Mouse (Mus musculus) MEL (cell line): ENCODE results near the gene Gm364.

ENCODE experiments used
- CTCF ChIP-seq, 3 experiments: IDR thresholded peaks in 2 of 3; conservative IDR thresholded peaks in 1 of 3; 2 replicates each; pipeline ENCODE4 v1.5.1; 2011 to 2012; ENCODE audit warnings: low read length in 3 of 3, low read depth in 2 of 3, mild to moderate bottlenecking in 2 of 3, improper control_type of control experiment in 1 of 3, inconsistent platforms in 1 of 3, mixed read lengths in 1 of 3, moderate library complexity in 1 of 3; ENCODE audit not compliant: control insufficient read depth in 1 of 3, insufficient read depth in 1 of 3, poor library complexity in 1 of 3, severe bottlenecking in 1 of 3
- POLR2A ChIP-seq, 2 experiments: IDR thresholded peaks; 2 replicates each; pipeline ENCODE4 v1.6.1; 2011 to 2012; ENCODE audit warnings: low read length in 2 of 2, mild to moderate bottlenecking in 2 of 2, control low read depth in 1 of 2, improper control_type of control experiment in 1 of 2, low read depth in 1 of 2, moderate library complexity in 1 of 2; ENCODE audit not compliant: control insufficient read depth in 1 of 2, insufficient read depth in 1 of 2, poor library complexity in 1 of 2

- no peak for TF ChIP-seq POLR2A (IDR thresholded peaks at IDR 0.05; ENCODE audit: control insufficient read depth in 1 of 2, insufficient read depth in 1 of 2, low read depth in 1 of 2, low read length in 2 of 2, poor library complexity in 1 of 2)
- no peak for TF ChIP-seq CTCF (IDR thresholded peaks at IDR 0.05 in 2 of 3, conservative IDR thresholded peaks at IDR 0.05 in 1 of 3; ENCODE audit: control insufficient read depth in 1 of 3, insufficient read depth in 1 of 3, low read depth in 2 of 3, low read length in 3 of 3, poor library complexity in 1 of 3, severe bottlenecking in 1 of 3)
Measured at GRCm38 (mm10) chrX:57373543-57373942, 35.4 kb upstream of the Gm364 start.
